Mouse (Mus musculus) right cerebral cortex, postnatal 4 days (tissue): ENCODE results near the gene Cep55.

Source experiments
- DNase-seq: peaks from one replicate; pipeline ENCODE4 v3.0.0-alpha.2; 2022

The Cep55 gene

DNA sequence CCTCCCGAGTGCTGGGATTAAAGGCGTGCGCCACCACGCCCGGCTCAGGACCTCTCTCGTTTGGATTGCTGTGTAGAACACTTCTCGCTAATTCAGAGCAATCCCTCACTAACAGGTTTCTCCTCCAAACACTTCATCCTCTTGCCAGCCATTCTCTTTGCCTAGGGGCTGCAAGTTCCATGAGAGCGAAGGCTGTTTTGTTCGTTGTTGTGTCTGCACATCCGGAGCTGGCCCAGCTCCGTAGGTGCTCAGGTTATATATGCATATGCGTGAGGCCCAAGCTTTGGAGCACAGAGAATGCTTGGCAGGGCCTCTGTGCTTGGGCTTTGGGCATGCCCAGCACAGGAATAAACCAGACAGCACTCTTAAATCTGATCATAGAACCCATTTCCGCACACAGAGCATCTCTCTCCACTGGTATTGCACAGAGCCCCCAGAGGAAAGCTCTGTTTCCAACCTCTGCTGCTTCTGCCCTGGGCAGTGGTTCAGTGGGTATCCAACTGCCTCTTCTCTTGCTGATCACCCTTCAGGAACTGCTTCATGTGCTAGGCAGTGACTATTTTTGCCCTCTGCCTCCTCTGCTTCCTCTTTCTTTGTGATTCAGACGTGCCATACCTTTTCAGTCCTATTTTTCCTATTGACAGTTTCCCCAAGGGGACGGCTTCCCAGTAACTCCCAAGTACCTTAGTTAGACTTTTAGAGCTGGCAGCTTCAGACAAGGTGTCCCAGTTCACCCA lies 54.9 kb downstream of the Cep55 start:
- DNase-seq = no peak

GRCm38 (mm10) chr19:38111056-38111455 lies 56.2 kb downstream of the Cep55 start:
- DNase-seq = no peak

DNA sequence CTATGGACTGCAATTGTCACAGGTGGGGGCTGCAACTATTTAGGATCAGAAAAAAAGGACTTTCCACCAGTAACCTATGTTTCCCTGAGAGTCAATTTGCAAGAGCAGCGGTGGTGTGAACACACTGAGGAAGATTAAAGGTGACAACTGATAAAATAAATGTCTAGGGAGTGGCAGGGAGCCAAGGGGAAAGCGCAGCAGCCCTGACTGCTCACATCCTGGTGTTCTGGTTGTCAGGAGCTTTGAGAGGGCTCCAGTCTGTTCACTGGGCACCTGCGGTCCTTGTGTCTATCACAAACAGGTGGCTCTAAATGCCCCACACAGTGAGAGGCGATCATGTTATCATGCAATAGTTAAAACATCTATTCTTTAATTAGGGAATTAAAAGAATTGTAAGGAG lies 57.8 kb downstream of the Cep55 start:
- DNase-seq = no peak

GRCm38 (mm10) chr19:38114834-38115491 lies 60.2 kb downstream of the Cep55 start:
- DNase-seq = no peak

DNA sequence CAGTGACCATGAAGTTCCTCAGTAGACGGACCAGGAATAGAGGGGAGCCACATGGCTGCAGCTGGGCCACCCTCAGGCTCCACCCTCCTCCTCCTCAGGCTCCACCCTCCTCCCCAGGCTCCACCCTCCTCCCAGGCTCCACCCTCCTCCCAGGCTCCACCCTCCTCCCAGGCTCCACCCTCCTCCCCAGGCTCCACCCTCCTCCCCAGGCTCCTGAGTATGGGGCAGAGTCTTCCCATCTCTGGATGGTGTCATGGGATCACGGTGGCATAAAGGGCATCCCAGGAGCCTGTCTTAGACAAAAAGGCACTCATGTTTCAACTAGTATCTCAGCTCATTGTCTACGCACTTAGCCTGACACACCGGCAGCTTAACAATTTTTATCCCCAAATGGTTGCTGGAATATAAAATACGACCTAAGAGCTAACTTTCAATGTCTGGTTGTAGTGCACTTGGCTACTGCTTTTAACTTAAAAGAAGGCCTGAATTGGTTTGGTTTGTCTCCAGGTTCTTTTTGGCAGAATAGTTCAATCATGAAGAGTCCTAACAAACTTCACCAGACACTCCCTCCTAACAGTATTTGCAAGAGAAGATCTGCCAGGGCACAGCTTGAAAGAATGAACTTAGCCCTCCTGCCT lies 65.4 kb downstream of the Cep55 start:
- DNase-seq = no peak

- DNase-seq = no peak
Measured at GRCm38 (mm10) chr19:38123921-38124320, 69.1 kb downstream of the Cep55 start.
